Mouse (Mus musculus) c-Kit-positive CD71-positive TER-119-positive erythroid progenitor cells, embryonic 14.5 days (primary cell): Measurements from ENCODE around the gene Mkrn3.
A peak's percentile ranks its signal among the peaks of the same experiment; 100 is the strongest.

Source experiments
- DNase-seq: peaks from one replicate; pipeline ENCODE4 v3.0.0-alpha.2; 2013; ENCODE audit warnings: low spot score

Gene Mkrn3

DNA sequence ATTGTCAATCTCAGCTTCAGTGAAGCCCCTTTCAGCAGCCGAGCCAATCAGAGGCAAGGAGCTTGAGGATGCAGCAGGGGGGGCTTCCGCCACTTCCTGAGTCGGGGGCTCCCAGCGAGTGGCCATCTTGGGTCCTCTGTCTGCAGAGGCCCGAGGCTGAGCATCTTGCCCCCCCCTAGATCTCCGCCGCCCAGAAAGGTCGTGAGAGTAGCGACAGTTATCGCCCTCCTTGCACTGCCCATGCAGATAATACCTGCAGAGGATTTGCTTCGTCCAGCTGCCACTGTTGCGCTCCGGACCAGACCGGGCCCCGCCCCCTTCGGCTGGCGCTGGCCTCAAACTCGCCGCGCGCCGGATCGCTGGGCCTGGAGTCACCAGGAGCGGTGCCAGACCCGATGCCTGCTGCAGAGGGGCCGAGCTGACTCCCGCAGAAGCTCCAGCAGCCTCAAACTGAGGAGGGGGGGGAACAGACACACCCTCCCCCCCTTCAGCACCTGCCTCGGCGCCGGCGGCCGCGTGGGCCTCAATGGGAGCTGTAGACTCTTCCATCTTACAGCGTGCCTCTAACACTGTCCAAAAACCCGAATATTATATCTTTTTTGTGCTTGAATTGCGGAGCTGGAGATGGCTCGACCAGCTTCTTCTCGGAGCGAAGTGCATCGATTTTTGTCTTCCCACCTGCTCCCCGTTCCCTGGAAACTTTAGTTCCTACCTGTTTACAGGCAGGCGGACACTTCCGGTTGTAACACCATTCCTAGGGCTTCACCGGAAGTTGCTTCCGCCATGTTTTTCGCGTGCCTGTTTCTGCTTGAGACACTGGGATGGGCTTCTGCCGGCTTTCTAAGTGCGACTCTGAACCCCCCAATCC, at the start of gene Mkrn3:
TSS of gene Mkrn3 (minus strand) at position 647 of the 868 bp plus-strand sequence.
- DNase-seq = peak; percentile 64

DNA sequence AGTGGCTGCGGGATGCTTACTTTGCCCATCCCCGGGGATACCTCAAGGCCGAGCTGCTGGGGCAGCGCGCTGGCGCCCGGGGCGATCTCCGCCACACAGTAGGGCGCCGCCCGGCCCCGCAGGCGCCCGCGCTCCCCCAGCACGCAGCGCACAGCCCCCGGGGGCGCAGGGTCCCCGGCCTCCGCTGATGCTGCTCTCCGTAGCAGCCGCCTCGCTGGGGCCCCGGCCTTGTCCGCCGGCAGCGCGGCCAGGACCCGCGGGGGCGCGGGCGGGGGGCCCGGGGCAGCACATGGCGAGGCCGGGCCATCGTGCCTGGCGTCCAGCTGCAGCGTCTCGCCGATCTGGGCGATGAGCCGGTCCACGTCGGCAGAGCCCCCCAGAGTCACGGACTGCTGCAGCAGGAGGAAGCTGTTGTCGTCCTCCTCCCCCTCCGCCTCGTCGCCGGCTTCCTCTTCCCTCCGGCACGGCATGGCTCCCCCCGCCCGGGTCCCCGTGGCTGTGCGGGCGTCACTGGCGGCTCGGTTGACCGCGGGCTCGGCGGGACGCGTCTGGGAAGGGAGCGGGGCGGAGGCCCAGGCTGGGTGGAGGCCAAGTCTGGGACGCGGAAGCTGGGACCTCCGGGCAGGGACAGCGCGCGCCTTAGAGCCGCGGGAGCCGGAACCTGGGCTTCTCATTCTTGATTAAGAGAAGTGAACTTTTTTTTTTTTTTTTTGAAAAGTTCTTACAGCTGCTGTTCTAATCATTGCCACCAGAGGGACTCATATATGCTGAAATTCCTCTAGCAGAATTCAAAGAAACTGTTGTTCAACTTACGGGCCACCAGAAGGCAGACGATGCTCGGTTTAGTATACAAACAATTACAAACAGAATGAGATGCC, 44.2 kb upstream of the Mkrn3 start, which contains the start of gene Peg12:
TSS of gene Peg12 (minus strand) at position 633 of the 878 bp plus-strand sequence.
- peak; percentile 23 for DNase-seq

DNA sequence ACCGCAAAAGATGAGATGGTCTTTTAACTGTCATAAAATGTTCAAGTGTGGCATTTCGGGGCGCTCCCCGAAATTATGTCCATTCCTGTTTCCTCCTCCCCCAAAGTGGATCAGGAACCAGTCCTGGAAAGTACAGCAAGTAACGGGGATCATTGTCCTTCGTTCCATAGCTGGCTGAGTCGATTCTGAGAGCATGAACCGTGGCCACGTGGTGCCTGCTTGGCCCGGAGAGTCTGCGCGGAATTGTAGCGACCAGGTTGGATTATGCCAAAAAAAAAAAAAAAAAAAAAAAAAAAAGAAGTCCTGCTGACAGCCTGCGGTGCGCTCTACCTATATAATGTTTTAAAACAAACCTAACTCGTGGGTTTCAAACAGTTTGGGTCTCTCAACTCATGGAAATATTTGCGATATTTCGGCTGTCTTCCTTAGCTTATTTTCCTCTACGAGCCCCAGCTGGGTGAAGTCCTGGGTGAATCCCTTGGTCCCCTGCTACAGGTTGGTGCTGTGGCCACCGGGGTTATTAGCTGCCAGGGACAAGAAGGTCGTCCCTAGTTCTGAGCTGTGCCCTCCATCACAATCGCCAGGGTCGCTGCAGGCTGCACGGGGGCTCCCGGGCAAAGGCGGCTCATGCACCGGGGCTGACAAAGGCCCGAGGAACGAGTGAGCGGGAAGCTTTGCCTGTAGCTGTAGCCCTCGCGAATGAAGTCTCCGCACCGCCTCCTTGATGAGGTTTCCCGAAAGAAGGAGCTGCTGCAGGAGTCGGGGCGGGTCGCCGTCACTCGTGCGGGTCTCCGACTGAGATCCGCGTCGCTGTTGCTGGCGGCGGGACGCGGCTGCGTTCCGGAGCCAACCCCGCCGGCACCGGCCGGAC, 43.3 kb upstream of the Mkrn3 start:
- no peak for DNase-seq

DNA sequence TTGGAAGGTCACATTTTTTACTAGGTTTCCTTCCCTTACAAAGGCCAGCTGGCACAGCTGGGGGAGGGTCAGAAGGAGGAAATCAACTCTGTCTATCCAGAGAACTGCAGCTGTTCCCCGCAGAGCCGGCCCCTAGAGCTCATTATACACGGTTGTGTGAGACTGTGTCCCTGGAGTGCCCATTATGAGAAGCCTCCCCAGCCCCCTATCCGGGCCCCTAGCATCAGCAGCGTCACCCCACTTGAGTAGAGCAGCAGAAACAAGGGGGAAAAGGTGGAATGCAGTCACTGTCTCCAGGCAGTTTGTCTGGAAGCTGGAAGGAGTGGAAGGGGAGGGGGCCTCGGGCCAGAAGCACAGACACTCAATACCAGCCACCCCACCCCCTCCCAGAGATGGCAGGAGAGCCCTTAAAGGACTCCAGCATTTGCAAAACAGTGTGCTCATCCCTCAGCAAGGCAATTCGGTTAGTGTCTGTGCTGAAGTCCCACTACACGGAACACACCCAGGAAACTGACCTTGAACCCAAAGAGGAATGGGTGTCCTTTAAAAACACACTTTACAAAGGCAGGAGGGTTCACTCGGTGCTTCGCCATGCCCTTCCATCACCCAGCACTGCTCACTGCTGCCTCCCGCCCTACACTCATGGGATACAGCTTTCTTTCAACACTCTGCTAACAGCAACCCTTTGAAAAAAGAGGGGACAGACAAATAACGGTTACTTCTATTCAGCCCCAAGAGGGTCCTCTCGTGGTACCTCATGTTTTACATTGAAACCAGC, 42.5 kb upstream of the Mkrn3 start:
- DNase-seq = no peak

DNA sequence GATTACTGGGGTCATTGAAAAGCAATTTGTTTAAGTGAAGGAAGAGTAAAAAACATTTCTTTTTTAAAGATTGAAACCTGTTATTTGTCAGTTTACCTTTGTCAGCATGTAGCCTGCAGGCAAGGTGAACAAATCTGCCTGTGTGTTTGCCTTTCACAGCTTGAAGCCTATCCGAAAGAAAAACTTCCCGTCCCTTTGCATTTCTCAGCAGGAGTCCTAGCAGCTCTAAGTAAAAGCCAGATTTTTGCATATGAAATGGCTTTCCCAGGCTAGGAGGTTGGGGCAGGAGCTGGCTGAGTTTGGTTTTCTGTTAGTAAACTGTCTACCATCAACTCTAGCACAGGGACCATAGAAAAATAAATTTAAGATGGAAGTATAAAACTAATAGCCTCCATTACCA, 32.4 kb upstream of the Mkrn3 start:
- no peak for DNase-seq

DNA sequence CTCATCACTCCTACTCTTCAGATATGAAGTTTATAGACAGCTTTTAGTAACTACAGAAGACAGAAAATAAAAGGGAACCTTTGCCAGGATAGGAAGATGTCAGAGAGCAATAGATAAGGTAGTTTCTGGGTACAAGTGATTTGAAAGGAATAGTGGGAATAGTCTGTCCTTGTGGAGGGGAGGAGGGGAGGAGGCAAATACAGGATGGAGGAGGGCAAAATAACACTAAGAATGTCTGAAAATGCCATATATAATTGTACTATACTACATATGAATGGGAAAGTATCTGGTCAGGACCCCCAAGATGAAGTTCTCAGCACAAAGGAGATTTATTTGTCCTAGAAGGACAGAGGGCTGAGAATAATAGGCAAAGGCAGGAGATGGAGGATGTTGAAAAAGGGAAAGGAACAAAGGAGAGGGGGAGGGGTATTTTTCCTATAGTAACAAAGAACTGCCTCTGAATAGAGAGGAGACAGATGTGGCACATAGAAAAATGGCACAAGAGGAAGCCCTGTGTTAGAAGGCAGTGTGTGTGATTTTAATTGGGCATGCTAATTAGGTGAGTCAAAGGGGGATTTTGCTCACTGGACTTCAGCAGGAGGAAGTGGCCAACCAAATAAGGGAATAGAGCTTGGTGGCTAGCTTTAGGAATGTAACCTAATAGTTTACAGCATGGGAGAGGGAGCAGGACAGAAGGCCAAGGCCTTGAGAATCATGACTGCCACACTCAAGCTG, 25.7 kb upstream of the Mkrn3 start:
- DNase-seq = no peak

DNA sequence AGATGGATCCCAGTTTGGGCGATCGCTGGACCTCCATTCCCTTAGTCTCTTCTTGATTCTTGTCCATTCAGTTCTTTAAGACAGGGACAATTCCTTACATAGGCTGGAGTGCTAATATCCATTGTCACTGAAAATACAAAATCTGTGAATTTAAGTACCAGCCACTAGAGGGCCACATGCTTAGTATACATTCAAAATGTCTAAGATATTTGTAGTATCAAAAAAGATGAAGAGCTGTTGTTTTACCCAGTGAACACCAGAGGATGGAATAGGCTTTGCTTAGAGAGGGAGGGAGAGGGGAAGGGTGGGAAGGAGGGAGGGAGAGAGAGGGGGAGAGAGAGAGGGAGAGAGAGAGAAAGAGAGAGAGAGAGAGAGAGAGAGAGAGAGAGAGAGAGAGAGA, 16.5 kb upstream of the Mkrn3 start:
- no peak for DNase-seq

DNA sequence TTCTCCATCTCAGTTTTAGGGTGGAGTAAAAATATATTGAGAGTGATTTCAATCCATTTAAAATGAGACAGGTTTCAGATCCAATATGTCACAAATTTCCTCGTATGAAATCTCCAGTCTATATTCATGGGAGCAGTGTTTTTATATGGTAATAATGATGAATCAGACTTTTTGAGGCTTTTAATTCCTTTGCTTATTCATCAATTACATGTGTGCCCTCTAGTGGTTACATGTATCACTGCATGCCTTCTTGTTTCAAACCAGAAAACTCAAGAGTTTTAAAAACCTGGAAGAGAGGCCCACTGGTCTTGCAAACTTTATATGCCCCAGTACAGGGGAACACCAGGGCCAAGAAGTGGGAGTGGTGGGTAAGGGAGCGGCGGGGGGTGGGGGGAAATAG, 13.3 kb upstream of the Mkrn3 start:
- no peak for DNase-seq

DNA sequence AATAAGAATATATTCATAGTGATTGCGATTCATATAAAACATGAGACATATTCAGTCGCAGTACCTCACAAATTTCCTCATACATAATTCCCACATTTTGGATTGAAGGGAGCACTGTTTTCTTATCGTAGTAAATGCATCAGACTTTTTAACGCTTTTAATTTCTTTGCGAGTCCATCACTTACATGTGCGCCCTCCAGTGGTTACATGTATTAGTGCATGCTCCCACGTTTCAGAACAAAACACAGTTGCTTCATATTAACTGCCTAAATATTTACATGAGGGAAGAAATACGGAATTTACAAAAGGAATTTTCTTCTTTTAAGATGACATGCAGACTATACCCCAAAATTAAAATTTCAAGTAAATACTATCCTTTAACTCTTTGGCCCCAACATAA, 8.4 kb upstream of the Mkrn3 start:
- peak; percentile 6 for DNase-seq

DNA sequence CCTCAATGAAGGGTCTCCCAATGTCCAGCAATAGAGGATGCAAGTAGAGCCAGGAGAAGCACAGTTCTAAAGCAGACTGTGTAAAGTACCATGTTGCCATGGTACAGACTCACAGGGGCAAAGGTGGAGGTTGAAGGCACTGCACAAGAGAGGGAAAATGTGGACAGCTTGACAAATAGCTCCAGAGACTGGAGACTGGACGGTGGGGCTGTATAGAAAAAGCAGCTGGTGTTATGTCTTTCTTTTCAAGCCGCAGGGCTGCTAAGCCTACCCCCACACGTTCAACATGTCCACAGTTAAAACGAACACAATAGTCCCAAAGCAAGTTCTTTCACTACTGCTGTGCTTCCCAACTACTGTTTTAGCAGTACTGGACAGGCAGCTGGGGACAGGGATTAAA, 3.3 kb upstream of the Mkrn3 start:
- DNase-seq = no peak

DNA sequence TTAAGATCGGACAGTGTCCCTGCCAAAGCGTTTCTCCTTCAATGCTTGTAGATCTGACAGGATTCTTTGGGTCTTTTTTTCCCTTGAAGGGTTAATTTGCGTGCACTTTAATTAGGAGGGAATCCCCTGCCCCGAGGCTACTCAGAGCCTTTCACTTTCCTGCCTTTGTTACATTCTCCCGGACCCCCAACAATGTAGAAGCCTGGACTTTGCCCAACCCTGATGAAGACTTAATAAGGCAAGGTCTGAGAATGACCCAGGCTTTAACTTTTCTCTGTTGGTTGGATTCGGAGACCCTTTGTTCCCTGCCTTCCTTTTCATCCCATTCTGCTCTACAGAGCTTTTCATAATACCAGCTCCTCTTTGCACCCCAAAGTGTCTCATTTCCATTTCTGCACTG, 627 bp upstream of the Mkrn3 start:
- DNase-seq = no peak

DNA sequence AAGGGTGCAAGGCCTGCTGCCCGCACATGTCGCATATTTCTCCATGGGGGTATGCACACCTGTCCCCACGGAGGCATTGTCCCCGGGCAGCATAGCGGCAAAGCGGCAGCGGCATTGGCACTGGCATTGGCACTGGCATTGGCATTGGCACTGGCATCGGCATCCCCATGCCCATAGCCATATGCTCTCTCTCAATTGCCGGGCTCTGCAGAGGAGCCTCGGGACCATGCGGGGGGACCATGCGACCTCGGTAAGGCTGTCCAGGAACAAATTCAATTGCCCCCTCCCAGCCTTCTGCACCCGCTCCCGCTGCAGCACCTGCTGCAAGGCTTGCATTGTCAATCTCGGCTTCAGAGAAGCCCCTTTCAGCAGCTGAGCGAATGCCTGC, 840 bp downstream of the Mkrn3 start:
- DNase-seq = no peak

DNA sequence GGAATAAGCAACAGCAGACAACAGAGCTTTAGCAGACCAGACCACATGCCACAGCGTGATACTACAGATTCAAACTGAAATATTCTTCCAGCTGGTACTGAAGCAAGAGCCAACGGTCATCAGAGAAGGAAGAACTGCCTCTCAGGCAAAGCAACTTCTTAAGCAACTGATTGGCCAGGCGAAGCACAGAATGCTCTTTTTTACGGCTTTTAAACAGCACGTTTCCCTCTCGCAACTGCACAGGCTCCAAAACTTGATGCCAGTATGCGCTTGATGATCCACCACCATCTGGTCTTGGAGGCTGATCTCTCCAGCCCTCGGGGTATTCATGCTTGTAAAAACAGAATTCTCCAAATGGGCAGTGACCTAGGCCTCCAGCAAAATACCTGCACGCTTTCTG, 1.6 kb downstream of the Mkrn3 start:
- DNase-seq = no peak

DNA sequence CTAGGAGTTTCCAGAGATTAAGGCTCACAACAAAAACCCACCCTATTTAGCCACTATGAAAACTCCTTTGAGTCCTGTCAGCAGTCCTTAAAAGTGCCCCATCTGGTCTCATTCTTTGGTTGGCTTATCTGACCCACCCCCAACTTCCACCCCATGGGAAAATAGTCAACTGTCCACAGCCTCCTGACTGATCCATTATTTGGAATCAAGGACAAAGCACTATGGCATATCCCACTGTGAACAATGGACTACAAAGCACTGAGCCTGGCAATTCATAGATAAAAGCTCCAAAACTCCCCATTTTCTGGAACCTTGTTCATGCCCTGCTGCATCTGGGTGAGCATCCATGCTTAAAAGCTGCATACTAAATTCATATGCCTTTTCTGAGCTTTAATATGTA, 3.8 kb downstream of the Mkrn3 start:
- DNase-seq = no peak

DNA sequence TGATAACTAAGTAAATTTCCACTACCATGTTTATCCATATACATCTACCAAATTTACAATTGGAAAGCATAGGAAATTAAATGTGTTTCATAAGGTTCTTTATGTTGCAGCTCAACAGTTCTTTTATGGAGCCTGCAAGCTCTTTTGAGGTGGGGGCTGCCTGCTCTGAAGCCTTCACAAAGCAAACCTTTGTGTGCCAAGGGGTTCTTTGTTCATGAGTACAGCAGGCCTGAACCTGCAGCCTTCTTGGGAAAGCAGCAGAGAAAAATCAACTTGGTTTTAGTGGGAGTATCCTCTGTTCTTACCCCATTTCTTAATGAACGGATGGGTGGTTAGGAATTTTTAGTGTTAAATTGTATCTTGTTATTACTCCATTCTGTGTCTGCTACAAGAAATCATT, 4.7 kb downstream of the Mkrn3 start:
- DNase-seq = no peak

DNA sequence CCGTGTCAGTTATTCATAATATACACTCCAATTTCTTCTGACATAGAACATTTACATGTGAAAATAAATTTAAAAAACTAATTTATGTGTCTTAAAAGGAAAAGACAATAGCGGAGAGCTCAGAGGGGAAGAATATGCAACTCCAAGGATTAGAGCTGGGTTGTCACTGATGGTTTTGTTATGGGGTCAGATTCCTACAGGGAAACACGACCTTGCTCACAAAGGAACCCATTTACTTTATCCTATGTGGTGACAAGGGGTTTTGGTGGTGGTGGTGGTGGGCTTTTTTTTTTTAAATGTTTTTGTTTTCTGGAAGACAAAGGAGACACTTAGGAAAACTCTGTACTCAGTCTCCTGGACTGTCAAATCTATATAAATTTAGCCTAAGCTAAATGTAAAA, 12.1 kb downstream of the Mkrn3 start:
- DNase-seq = no peak

DNA sequence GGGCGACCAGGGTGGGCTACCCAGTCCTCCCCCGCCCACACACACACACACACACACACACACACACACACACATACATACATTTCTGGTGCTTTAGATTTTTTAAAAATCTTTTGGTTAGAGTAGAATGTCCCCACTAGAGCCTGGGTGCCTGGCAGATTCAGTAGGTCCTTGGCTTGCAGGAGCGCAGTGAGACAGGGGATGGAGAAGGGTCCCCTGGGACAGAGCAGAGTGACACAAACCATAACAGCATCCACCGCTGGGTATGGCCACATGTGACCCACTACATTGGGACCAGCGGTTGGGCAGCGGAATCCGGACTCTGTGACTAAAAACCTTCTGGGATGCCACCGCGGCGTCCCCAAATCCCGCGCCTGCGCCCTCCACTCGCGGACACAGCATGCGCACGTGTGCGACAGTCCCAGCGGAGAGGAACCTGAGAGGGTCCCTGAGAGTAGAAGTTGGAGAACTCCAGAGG, 13.3 kb downstream of the Mkrn3 start:
- DNase-seq = no peak

DNA sequence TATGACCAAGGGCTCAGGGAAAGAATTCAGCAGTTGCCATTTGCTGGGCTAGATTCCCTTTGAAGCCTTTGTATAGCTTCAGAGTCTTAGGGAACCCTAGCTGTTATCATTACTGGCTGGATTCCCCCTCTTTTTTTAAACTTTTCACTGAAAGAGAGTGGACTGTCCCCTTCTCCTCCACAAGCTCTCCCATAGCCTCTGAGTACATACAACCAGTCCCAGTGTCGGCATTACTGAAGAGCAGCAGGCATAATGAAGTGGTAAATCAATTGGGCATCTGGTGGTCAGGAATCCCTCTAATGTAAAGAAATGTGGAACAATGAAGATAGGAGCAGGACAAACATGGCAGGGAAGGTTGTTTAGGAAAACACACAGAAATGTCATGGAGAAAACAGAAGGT, 27.7 kb downstream of the Mkrn3 start:
- no peak for DNase-seq

DNA sequence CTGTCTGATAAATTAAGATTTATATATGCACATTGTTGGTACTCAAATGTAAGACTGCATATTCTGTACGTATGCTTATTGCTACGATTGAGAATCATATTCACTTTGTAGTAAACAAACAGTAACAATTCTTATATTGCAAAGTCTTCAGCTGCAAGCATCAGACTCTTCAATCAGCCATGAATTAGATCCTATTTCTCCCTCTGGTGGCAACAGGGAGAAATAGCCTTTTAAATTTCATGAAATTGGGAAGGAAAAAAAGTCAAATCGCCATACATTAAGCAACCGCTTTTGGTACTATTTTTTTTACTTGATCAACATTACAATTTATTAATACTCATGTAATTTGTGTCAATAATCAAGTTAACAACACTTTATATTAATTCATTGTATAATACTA, 31.6 kb downstream of the Mkrn3 start:
- no peak for DNase-seq

DNA sequence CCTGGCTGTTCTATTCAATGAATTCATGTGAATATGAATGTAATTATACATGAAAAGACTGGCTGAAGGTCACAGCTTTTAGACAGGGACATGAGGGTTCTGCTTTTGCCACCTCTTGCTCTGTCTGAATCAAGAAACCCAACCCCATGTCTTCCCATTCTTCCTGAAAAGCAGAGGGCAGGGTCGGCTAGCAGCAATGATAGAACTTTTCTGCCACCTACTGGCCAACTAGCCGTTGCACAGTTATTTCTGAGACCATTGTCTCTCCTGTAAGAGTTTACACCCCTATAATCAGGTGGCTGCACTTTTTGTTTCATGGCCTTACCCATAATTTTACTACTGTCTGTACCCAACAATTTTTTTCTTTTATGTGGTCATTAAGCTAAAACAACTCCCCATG, 37.5 kb downstream of the Mkrn3 start:
- DNase-seq = peak; percentile 2

DNA sequence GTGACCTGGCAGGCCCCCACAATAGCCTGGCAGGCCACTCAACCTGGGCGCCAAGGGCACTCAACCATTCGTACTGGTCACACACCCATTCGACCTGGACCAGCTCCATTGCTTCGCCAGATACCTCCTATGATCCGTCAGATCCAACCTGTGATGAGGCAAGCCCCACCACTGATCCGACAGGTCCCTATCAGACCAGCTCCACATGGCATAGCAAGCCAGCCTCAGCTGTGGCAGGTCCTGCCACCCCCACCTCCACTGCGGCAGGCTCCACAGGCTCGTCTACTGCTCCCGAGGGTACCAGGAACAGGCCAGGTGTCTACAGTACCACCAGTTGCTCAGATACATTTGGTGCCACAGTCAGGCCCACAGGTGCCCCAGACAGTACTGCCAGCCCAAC, 41.4 kb downstream of the Mkrn3 start:
- no peak for DNase-seq
